Mouse (Mus musculus) ovary, adult 10 weeks (tissue): ENCODE results near the gene Brd1. TPM values are rescaled to one million over a fixed set of nuclear protein-coding genes. Genes with fewer than 3 reads are reported as not detected.

Experiments used
- polyA plus RNA-seq: library from polyadenylated mRNA; stranded (reverse); fragments of 350-450 nt; fragmentation: Illumina TruSeq; extraction: RNeasy Lipid Tissue Mini Kit (QIAGEN cat#74804); gene quantifications from one replicate; pipeline ENCODE4 v1.2.3, GENCODE M21; 2014

Gene Brd1
- polyA plus RNA-seq, result 35.6 TPM

GRCm38 (mm10) chr15:88733834-88734571 is at the start of gene Brd1:
Brd1 (minus strand) TSS chr15:88734233.

GRCm38 (mm10) chr15:88751564-88752402 is 17.8 kb upstream of the Brd1 start, which contains the start of gene Zbed4:
Zbed4 (plus strand) TSS chr15:88751660.

Other genes starting within 250 kb of the Brd1 start
- not detected for gene Zdhhc25, start 133.9 kb downstream of the Brd1 start, polyA plus RNA-seq
- 28.8 TPM for gene Zbed4, start 17.4 kb upstream of the Brd1 start, polyA plus RNA-seq
- 1.7 TPM for gene Alg12, start 85.1 kb upstream of the Brd1 start, polyA plus RNA-seq
- 6.9 TPM for gene Creld2, start 85.4 kb upstream of the Brd1 start, polyA plus RNA-seq
- 1.7 TPM for gene Pim3, start 128.0 kb upstream of the Brd1 start, polyA plus RNA-seq
- gene Ttll8, start 220.2 kb upstream of the Brd1 start, polyA plus RNA-seq, result not detected
- gene Mlc1, start 244.8 kb upstream of the Brd1 start, polyA plus RNA-seq, result 0.57 TPM
- gene Mov10l1, start 248.7 kb upstream of the Brd1 start, polyA plus RNA-seq, result 0.74 TPM